Comparison of ENCODE assay signal across 22 mouse cellular contexts in genomic region chr16:87285639-87286038, GRCm38 (mm10).
DNase-seq lines count a peak whose midpoint lies in the region; ATAC-seq and TF ChIP-seq lines count a peak whose summit lies in the region.
"Had no signal": no experiment of that assay in that cellular context is flagged by ENCODE, and none has a peak within 500 bp of the region (broad histone marks: within the 10 kb centered on the region; RNA-seq: fewer than 3 reads in every experiment).

No protein-coding gene starts in this region.

- no peak overlapping the region for H3K9ac ChIP-seq in kidney, embryonic 15.5 days
- H3K9ac ChIP-seq in MEL (ENCODE audit: control insufficient read depth, low read depth, low read length, poor library complexity, severe bottlenecking) = no peak overlapping the region
- H3K9ac ChIP-seq in midbrain, embryonic 11.5 days (ENCODE audit: low read length) = no peak overlapping the region
- H3K9ac ChIP-seq: embryonic facial prominence, embryonic 13.5 days; forebrain, embryonic 12.5 days; heart, embryonic 12.5 days had no signal

- H3K9me3 ChIP-seq in kidney, embryonic 15.5 days (replicated peaks) = no peaks in the 10 kb centered on the region
- H3K9me3 ChIP-seq in MEL (replicated peaks; ENCODE audit: insufficient read depth, low read length) = no peaks in the 10 kb centered on the region
- no peaks in the 10 kb centered on the region for H3K9me3 ChIP-seq in midbrain, embryonic 11.5 days (ENCODE audit: control insufficient read depth, low read length)
- H3K9me3 ChIP-seq: embryonic facial prominence, embryonic 13.5 days; forebrain, embryonic 12.5 days; G1E; hindbrain, embryonic 10.5 days had no signal

- TF ChIP-seq EP300 in MEL (IDR thresholded peaks at IDR 0.05; ENCODE audit: low read depth in 1 of 2, low read length in 2 of 2) = no peak

- H3K79me2 ChIP-seq in MEL (ENCODE audit: control insufficient read depth, insufficient read depth, low read length, poor library complexity) = no peaks in the 10 kb centered on the region

- no peak overlapping the region for H3K4me3 ChIP-seq in kidney, embryonic 15.5 days (replicated peaks)
- no peak overlapping the region for H3K4me3 ChIP-seq in MEL (ENCODE audit: control insufficient read depth in 1 of 2, insufficient read depth in 1 of 2, low read depth in 2 of 2, low read length in 2 of 2)
- no peak overlapping the region for H3K4me3 ChIP-seq in midbrain, embryonic 11.5 days (ENCODE audit: low read depth, low read length)
- H3K4me3 ChIP-seq: embryonic facial prominence, embryonic 13.5 days; forebrain, embryonic 12.5 days; heart, adult 2 months; heart, embryonic 12.5 days; hindbrain, embryonic 10.5 days had no signal

- TF ChIP-seq POLR2A in MEL (IDR thresholded peaks at IDR 0.05; ENCODE audit: control insufficient read depth in 1 of 2, insufficient read depth in 1 of 2, low read depth in 1 of 2, low read length in 2 of 2, poor library complexity in 1 of 2) = no peak

- H3K4me1 ChIP-seq in kidney, embryonic 15.5 days = no peaks in the 10 kb centered on the region
- no peaks in the 10 kb centered on the region for H3K4me1 ChIP-seq in MEL (ENCODE audit: control insufficient read depth in 1 of 2, insufficient read depth in 2 of 2, low read length in 2 of 2)
- no peaks in the 10 kb centered on the region for H3K4me1 ChIP-seq in midbrain, embryonic 11.5 days (ENCODE audit: control insufficient read depth, insufficient read depth, low read length)
- H3K4me1 ChIP-seq: embryonic facial prominence, embryonic 13.5 days; forebrain, embryonic 12.5 days; heart, embryonic 12.5 days; hindbrain, embryonic 10.5 days had no signal

- no peak for TF ChIP-seq RAD21 in MEL (IDR thresholded peaks at IDR 0.05; ENCODE audit: low read depth, low read length)

- no peaks in the 10 kb centered on the region for H3K27me3 ChIP-seq in kidney, embryonic 15.5 days
- H3K27me3 ChIP-seq in MEL (ENCODE audit: control insufficient read depth in 1 of 2, insufficient read depth in 2 of 2, low read length in 2 of 2) = no peaks in the 10 kb centered on the region; a peak in 1 of 4 replicates
- no peaks in the 10 kb centered on the region for H3K27me3 ChIP-seq in midbrain, embryonic 11.5 days (ENCODE audit: control insufficient read depth, insufficient read depth, low read length)
- H3K27me3 ChIP-seq: embryonic facial prominence, embryonic 13.5 days; forebrain, embryonic 12.5 days; heart, embryonic 12.5 days had no signal

- no peak overlapping the region for H3K4me2 ChIP-seq in kidney, embryonic 15.5 days
- no peak overlapping the region for H3K4me2 ChIP-seq in midbrain, embryonic 11.5 days
- H3K4me2 ChIP-seq: embryonic facial prominence, embryonic 13.5 days; forebrain, embryonic 12.5 days; heart, embryonic 12.5 days had no signal

- no peak for ATAC-seq in kidney, embryonic 15.5 days (replicated peaks; ENCODE audit: low FRiP score)
- ATAC-seq in midbrain, embryonic 11.5 days (ENCODE audit: low FRiP score) = no peak
- no peak for ATAC-seq in inflammation-experienced regulatory T-cells, adult 6 months
- ATAC-seq: CD4-positive, CD25-positive, alpha-beta regulatory T cell, adult 4 months; forebrain, embryonic 16.5 days had no signal

- no peaks in the 10 kb centered on the region for H3K36me3 ChIP-seq in kidney, embryonic 15.5 days
- no peaks in the 10 kb centered on the region for H3K36me3 ChIP-seq in MEL (ENCODE audit: control insufficient read depth in 1 of 2, insufficient read depth in 2 of 2, low read length in 2 of 2)
- no peaks in the 10 kb centered on the region for H3K36me3 ChIP-seq in midbrain, embryonic 11.5 days (ENCODE audit: control insufficient read depth, insufficient read depth, low read length)
- H3K36me3 ChIP-seq: embryonic facial prominence, embryonic 13.5 days; forebrain, embryonic 12.5 days; G1E; heart, embryonic 12.5 days; hindbrain, embryonic 10.5 days had no signal

- DNase-seq in kidney, adult 11 months = peak; percentile 82
- DNase-seq in MEL (ENCODE audit: low read depth, low spot score) = peak; percentile 4
- DNase-seq in kidney, adult 9 months = peak; percentile 89
- DNase-seq in kidney, postnatal 25 days = peak; percentile 43 to 80
- no peak for DNase-seq in midbrain, embryonic 11.5 days (ENCODE audit: low spot score, missing footprints)
- no peak for DNase-seq in heart, adult 8-10 months (ENCODE audit: low spot score)
- DNase-seq: adrenal gland, postnatal 25 days; B cell, adult 2 months; cerebellum, adult 18-20 months; cerebellum, adult 9-11 months; cerebellum, postnatal 36 days; gastrocnemius, postnatal 10 days; heart, adult 2 months had no signal

- TF ChIP-seq CTCF in MEL (IDR thresholded peaks at IDR 0.05 in 2 of 3, conservative IDR thresholded peaks at IDR 0.05 in 1 of 3; ENCODE audit: control insufficient read depth in 1 of 3, insufficient read depth in 1 of 3, low read depth in 2 of 3, low read length in 3 of 3, poor library complexity in 1 of 3, severe bottlenecking in 1 of 3) = no peak

- no peak overlapping the region for H3K27ac ChIP-seq in kidney, embryonic 15.5 days
- no peak overlapping the region for H3K27ac ChIP-seq in MEL (ENCODE audit: control insufficient read depth, low read depth, low read length)
- no peak overlapping the region for H3K27ac ChIP-seq in midbrain, embryonic 11.5 days (ENCODE audit: low read depth, low read length)
- H3K27ac ChIP-seq: embryonic facial prominence, embryonic 13.5 days; forebrain, embryonic 12.5 days; heart, adult 2 months; hindbrain, embryonic 10.5 days had no signal

- WGBS in kidney, embryonic 15.5 days = 61% methylated on average over 2 of the region's 2 CpGs
- 73% methylated on average over 2 of the region's 2 CpGs for WGBS in midbrain, embryonic 11.5 days

TF ChIP-seq in MEL, 35 proteins besides CTCF, POLR2A, EP300 and RAD21:
- TF ChIP-seq MYC (IDR thresholded peaks at IDR 0.05; ENCODE audit: low read depth, low read length) = no peak
- no peak for TF ChIP-seq KAT2A (conservative IDR thresholded peaks at IDR 0.05; ENCODE audit: low read depth, low read length)
- no peak for TF ChIP-seq USF1 (IDR thresholded peaks at IDR 0.05; ENCODE audit: low read depth, low read length)
- no peak for TF ChIP-seq ELF1 (IDR thresholded peaks at IDR 0.05; ENCODE audit: low read depth, low read length)
- TF ChIP-seq ZKSCAN1 (IDR thresholded peaks at IDR 0.05; ENCODE audit: low read depth, low read length) = no peak
- no peak for TF ChIP-seq UBTF (IDR thresholded peaks at IDR 0.05; ENCODE audit: borderline replicate concordance, insufficient read depth, low read depth, low read length)
- TF ChIP-seq MAX (IDR thresholded peaks at IDR 0.05; ENCODE audit: low read length) = no peak
- TF ChIP-seq MEF2A (IDR thresholded peaks at IDR 0.05; ENCODE audit: extremely low read depth, insufficient replicate concordance, low read depth, low read length, poor library complexity, severe bottlenecking) = no peak
- no peak for TF ChIP-seq NELFE (IDR thresholded peaks at IDR 0.05; ENCODE audit: low read depth, low read length)

Comparison
In these comparisons a context has a peak if more than half of its experiments do, and no peak if none do; other contexts are left out.
1. DNase-seq: peak in kidney, adult 11 months (single experiment), MEL (single experiment), kidney, adult 9 months (single experiment) and kidney, postnatal 25 days (2 of 2); none in midbrain, embryonic 11.5 days (single experiment) and heart, adult 8-10 months (single experiment).